Mouse (Mus musculus): Measurements from ENCODE around the gene Cdh3.

Gene Cdh3

GRCm38 (mm10) chr8:106539193-106539592 lies 28.5 kb downstream of the Cdh3 start:
- H3K36me3 ChIP-seq (ENCODE audit: control insufficient read depth, insufficient read depth, low read length, poor library complexity, severe bottlenecking), result no peaks in the 10 kb centered on the region
- no peaks in the 10 kb centered on the region for H3K27me3 ChIP-seq (ENCODE audit: control insufficient read depth, insufficient read depth, low read length, poor library complexity, severe bottlenecking)
- DNase-seq (ENCODE audit: low read depth, low spot score), result no peak

DNA sequence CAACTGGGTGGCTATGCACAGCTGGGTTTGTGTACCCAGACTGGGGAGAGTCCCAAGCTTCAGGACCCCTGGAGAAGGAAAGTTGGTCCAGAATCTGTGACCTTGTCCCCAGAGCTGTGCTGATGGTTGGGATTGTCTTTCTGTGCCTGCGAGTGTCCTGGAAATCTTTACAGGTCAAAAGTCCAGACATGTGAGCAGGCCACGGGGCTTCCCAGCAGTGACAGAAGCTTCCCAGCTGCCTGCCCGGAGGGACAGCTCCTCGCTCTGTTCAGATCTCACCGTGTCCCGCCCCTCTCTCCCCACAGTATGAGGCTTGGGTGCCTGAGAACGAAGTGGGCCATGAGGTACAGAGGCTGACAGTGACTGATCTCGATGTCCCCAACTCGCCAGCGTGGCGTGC lies 30.3 kb downstream of the Cdh3 start:
- H3K36me3 ChIP-seq (ENCODE audit: control insufficient read depth, insufficient read depth, low read length, poor library complexity, severe bottlenecking), result no peaks in the 10 kb centered on the region
- H3K27me3 ChIP-seq (ENCODE audit: control insufficient read depth, insufficient read depth, low read length, poor library complexity, severe bottlenecking), result no peaks in the 10 kb centered on the region
- DNase-seq (ENCODE audit: low read depth, low spot score), result no peak

DNA sequence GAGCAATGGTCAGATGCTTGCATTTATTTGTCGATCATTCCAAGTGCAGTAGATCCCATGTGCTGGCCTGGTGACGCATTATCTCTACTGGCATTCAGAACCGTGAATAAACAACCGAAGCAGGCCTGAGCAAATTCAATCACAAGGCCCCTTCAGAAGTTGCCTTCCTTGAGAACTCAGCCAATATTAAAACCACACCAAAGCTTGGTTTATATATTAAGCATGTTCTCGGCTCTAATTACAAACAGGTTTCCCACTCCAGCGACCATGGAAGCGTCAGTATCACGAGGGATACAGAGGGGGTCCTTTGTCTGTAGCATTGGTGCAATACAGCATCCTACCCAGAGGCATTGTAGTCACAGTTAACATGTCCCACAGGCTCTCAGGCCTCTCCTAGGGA lies 32.4 kb downstream of the Cdh3 start:
- no peaks in the 10 kb centered on the region for H3K36me3 ChIP-seq (ENCODE audit: control insufficient read depth, insufficient read depth, low read length, poor library complexity, severe bottlenecking)
- DNase-seq (ENCODE audit: low read depth, low spot score), result no peak
- H3K27me3 ChIP-seq (ENCODE audit: control insufficient read depth, insufficient read depth, low read length, poor library complexity, severe bottlenecking), result no peaks in the 10 kb centered on the region

GRCm38 (mm10) chr8:106545149-106545548 lies 34.5 kb downstream of the Cdh3 start:
- peak; percentile 8 for DNase-seq (ENCODE audit: low read depth, low spot score)
- Histone ChIP-seq H3K36me3 (ENCODE audit: control insufficient read depth, insufficient read depth, low read length, poor library complexity, severe bottlenecking) (no peaks in the 10 kb centered on the region), H3K27me3 (ENCODE audit: control insufficient read depth, insufficient read depth, low read length, poor library complexity, severe bottlenecking) (no peaks in the 10 kb centered on the region)

DNA sequence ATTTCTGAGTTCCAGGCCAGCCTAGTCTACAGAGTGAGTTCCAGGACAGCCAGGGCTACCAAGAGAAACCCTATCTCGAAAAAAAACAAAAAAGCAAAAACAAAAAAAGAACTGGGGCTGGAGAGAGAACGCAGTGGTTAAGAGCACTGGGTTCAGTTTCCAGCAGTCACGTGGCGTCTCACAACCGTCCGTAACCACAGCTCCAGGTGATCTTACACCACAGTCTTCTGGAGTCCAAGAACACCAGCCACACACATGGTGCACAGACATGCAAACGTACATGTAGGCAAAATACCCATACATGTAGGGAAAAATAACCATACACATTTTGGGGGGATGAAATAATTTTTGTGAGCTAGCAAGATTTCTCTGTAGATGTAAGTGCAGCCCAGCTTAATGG lies 36.1 kb downstream of the Cdh3 start:
- Histone ChIP-seq H3K36me3 (ENCODE audit: control insufficient read depth, insufficient read depth, low read length, poor library complexity, severe bottlenecking) (no peaks in the 10 kb centered on the region), H3K27me3 (ENCODE audit: control insufficient read depth, insufficient read depth, low read length, poor library complexity, severe bottlenecking) (no peaks in the 10 kb centered on the region)
- no peak for DNase-seq (ENCODE audit: low read depth, low spot score)

DNA sequence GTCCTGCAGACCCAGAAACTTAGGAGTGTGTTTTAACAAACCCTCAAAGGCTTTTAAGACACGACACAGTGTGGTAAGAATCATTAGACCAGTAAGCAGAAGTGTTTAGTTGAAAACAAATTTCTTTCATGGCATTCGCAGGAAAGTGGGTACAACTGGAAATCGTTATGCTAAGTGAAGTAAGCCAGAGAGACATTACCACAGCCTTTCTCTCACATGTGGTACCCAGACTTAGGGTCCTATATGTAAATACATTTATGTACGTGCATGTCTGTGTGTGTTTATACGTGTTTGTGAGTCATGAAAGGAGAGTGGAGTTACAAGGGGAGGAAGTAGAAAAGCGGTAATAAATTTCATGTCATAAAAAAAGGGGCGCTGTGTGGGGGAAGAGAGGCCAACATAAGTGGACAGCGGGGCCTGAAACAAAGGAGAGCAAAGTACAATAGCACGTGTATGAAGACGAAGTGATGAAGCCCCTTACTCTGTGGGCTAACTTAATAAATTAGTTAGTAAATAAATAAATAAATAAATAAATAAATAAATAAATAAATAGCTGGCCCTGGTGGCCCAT lies 37.8 kb downstream of the Cdh3 start:
- no peak for DNase-seq (ENCODE audit: low read depth, low spot score)
- H3K36me3 ChIP-seq (ENCODE audit: control insufficient read depth, insufficient read depth, low read length, poor library complexity, severe bottlenecking), result no peaks in the 10 kb centered on the region
- no peaks in the 10 kb centered on the region for H3K27me3 ChIP-seq (ENCODE audit: control insufficient read depth, insufficient read depth, low read length, poor library complexity, severe bottlenecking)

- H3K27me3 ChIP-seq (ENCODE audit: control insufficient read depth, insufficient read depth, low read length, poor library complexity, severe bottlenecking), result no peaks in the 10 kb centered on the region
- no peak for DNase-seq (ENCODE audit: low read depth, low spot score)
- no peaks in the 10 kb centered on the region for H3K36me3 ChIP-seq (ENCODE audit: control insufficient read depth, insufficient read depth, low read length, poor library complexity, severe bottlenecking)
Measured at GRCm38 (mm10) chr8:106550906-106551305, 40.2 kb downstream of the Cdh3 start.

DNA sequence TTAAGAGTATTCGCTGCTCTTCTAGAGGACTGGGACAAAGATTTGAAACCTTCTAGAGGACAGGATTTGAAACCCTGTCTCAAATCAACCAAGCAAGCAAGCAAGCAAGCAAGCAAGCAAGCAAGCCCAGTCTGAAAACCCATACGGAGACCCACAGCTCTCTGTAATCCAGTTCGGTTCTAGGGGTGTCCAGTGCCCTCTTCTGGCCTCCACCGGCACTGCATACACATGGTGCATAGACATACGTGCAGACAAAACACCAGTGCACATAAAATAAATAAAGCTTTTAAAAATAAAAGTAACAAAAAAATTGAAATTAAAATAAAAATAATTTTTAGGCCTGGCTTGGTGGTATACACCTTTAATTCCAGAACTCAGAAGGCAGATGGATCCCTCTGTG lies 43.3 kb downstream of the Cdh3 start:
- Histone ChIP-seq H3K27me3 (ENCODE audit: control insufficient read depth, insufficient read depth, low read length, poor library complexity, severe bottlenecking) (no peaks in the 10 kb centered on the region), H3K36me3 (ENCODE audit: control insufficient read depth, insufficient read depth, low read length, poor library complexity, severe bottlenecking) (no peaks in the 10 kb centered on the region)
- DNase-seq (ENCODE audit: low read depth, low spot score), result no peak

GRCm38 (mm10) chr8:106556068-106556645 lies 45.5 kb downstream of the Cdh3 start:
- H3K27me3 ChIP-seq (ENCODE audit: control insufficient read depth, insufficient read depth, low read length, poor library complexity, severe bottlenecking), result no peaks in the 10 kb centered on the region
- no peak for DNase-seq (ENCODE audit: low read depth, low spot score)
- no peaks in the 10 kb centered on the region for H3K36me3 ChIP-seq (ENCODE audit: control insufficient read depth, insufficient read depth, low read length, poor library complexity, severe bottlenecking)

DNA sequence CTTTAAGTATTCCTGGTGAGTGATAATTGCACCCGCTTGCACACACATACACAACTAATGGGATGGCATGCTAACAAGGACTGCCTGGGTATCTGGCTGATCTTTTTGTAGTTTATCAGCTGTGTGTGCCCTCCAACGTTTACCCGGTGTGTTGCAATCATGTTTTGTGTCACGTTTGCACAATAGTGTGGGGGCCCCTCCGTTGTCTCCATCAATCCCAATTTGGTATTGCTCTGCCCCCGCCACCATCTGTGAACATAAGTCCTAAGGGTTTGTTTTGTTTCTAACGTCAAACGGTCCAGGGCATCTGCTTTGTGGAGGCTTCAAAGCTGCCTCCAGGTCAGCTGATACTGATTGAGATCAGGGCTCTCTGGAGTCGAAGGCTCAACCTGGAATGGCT lies 49.2 kb downstream of the Cdh3 start:
- DNase-seq (ENCODE audit: low read depth, low spot score), result no peak
- Histone ChIP-seq H3K36me3 (ENCODE audit: control insufficient read depth, insufficient read depth, low read length, poor library complexity, severe bottlenecking) (no peaks in the 10 kb centered on the region), H3K27me3 (ENCODE audit: control insufficient read depth, insufficient read depth, low read length, poor library complexity, severe bottlenecking) (no peaks in the 10 kb centered on the region)

GRCm38 (mm10) chr8:106561097-106561865 lies 50.6 kb downstream of the Cdh3 start:
- Histone ChIP-seq H3K27me3 (ENCODE audit: control insufficient read depth, insufficient read depth, low read length, poor library complexity, severe bottlenecking) (no peaks in the 10 kb centered on the region), H3K36me3 (ENCODE audit: control insufficient read depth, insufficient read depth, low read length, poor library complexity, severe bottlenecking) (no peaks in the 10 kb centered on the region)
- peak; percentile 42 for DNase-seq (ENCODE audit: low read depth, low spot score)

DNA sequence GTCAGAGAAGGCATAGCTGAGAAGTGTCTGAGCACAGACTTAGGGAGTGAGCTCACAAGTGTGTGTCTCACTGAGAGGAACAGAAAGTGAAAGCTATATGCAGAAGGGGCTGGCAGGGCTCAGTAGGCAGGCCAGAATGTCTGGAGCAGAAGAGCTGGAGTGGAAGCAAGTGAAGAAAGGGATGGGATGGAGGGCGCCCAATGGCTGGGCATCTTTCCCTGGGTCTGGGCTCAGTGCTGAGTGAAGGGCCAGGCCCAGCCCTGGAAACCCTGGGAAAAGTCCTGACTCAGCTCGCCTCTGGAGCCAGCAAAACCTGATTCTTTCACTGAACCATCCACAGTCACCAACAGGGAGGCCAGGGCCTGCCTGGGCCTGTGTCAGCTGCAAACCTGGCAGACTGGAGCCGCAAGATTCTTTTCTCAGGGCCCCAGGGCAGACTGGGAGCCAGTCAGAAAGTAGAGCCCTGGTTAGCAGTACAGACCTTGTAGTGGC lies 53.0 kb downstream of the Cdh3 start:
- Histone ChIP-seq H3K27me3 (ENCODE audit: control insufficient read depth, insufficient read depth, low read length, poor library complexity, severe bottlenecking) (no peaks in the 10 kb centered on the region), H3K36me3 (ENCODE audit: control insufficient read depth, insufficient read depth, low read length, poor library complexity, severe bottlenecking) (no peaks in the 10 kb centered on the region)
- peak; percentile 15 for DNase-seq (ENCODE audit: low read depth, low spot score)

DNA sequence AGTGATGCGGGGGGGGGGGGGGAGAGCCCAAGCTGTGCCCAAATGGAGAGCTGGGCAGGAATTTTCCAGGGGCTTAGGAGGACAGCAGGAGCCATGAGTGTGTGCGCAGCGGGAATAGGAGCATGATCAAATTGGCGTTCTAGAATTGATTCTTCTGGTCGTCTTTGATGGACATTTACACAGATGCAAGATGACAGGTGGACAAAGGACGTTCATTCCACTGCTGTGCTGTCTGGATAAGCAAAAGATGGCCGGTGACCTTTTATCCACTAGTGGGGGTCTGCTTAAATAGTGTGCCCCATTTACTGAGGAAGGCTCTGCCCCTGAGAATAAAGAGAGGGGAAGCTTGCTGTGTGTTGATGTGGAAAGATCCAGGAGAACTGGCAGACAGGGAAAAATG lies 58.3 kb downstream of the Cdh3 start:
- DNase-seq (ENCODE audit: low read depth, low spot score), result no peak
- no peaks in the 10 kb centered on the region for H3K27me3 ChIP-seq (ENCODE audit: control insufficient read depth, insufficient read depth, low read length, poor library complexity, severe bottlenecking)
- H3K36me3 ChIP-seq (ENCODE audit: control insufficient read depth, insufficient read depth, low read length, poor library complexity, severe bottlenecking), result no peaks in the 10 kb centered on the region

- no peaks in the 10 kb centered on the region for H3K27me3 ChIP-seq (ENCODE audit: control insufficient read depth, insufficient read depth, low read length, poor library complexity, severe bottlenecking)
Measured at GRCm38 (mm10) chr8:106570386-106570785, 59.7 kb downstream of the Cdh3 start.

GRCm38 (mm10) chr8:106571551-106572172 lies 61.0 kb downstream of the Cdh3 start:
- Histone ChIP-seq H3K27me3 (ENCODE audit: control insufficient read depth, insufficient read depth, low read length, poor library complexity, severe bottlenecking) (no peaks in the 10 kb centered on the region), H3K36me3 (ENCODE audit: control insufficient read depth, insufficient read depth, low read length, poor library complexity, severe bottlenecking) (no peaks in the 10 kb centered on the region)
- DNase-seq (ENCODE audit: low read depth, low spot score), result no peak

More at GRCm38 (mm10) chr8:106570386-106570785, 59.7 kb downstream of the Cdh3 start:
- DNase-seq (ENCODE audit: low read depth, low spot score), result no peak
- no peaks in the 10 kb centered on the region for H3K36me3 ChIP-seq (ENCODE audit: control insufficient read depth, insufficient read depth, low read length, poor library complexity, severe bottlenecking)

Data from splenic B cell, adult 2 months (primary cell).